Mouse (Mus musculus): ENCODE data around the gene Nit1. TPM values are rescaled to one million over a fixed set of nuclear protein-coding genes. Genes with fewer than 3 reads are reported as not detected.

Gene Nit1
- polyA plus RNA-seq, 1 experiment from 2014 or later: 49.7 TPM

Other genes with a start within 250 kb of the Nit1 start
- 1.7 and 3.6 TPM in 2 replicates for gene Cfap126, start 231.7 kb downstream of the Nit1 start, polyA plus RNA-seq (2016; fragmentation: Nextera tagmentation; extraction: Ambion mirVana)
- gene Sdhc, start 195.0 kb downstream of the Nit1 start, polyA plus RNA-seq (2016; fragmentation: Nextera tagmentation; extraction: Ambion mirVana): 225 and 229 TPM in 2 replicates
- 0.33 and 0.94 TPM in 2 replicates for gene Mpz, start 194.9 kb downstream of the Nit1 start, polyA plus RNA-seq (2016; fragmentation: Nextera tagmentation; extraction: Ambion mirVana)
- gene Pcp4l1, start 149.4 kb downstream of the Nit1 start, polyA plus RNA-seq (2016; fragmentation: Nextera tagmentation; extraction: Ambion mirVana): 20.4 and 20.8 TPM in 2 replicates
- 0.11 and 0.47 TPM in 2 replicates for gene Nr1i3, start 131.7 kb downstream of the Nit1 start, polyA plus RNA-seq (2016; fragmentation: Nextera tagmentation; extraction: Ambion mirVana)
- 28.5 and 33.4 TPM in 2 replicates for gene Tomm40l, start 123.1 kb downstream of the Nit1 start, polyA plus RNA-seq (2016; fragmentation: Nextera tagmentation; extraction: Ambion mirVana)
- 2.9 and 6.6 TPM in 2 replicates for gene Apoa2, start 120.6 kb downstream of the Nit1 start, polyA plus RNA-seq (2016; fragmentation: Nextera tagmentation; extraction: Ambion mirVana)
- gene Fcer1g, start 111.3 kb downstream of the Nit1 start, polyA plus RNA-seq (2016; fragmentation: Nextera tagmentation; extraction: Ambion mirVana): 22.3 and 28.4 TPM in 2 replicates
- 8.2 and 9.2 TPM in 2 replicates for gene Adamts4, start 95.2 kb downstream of the Nit1 start, polyA plus RNA-seq (2016; fragmentation: Nextera tagmentation; extraction: Ambion mirVana)
- 224 and 226 TPM in 2 replicates for gene Ndufs2, start 94.3 kb downstream of the Nit1 start, polyA plus RNA-seq (2016; fragmentation: Nextera tagmentation; extraction: Ambion mirVana)
- 72.1 and 80.6 TPM in 2 replicates for gene B4galt3, start 75.3 kb downstream of the Nit1 start, polyA plus RNA-seq (2016; fragmentation: Nextera tagmentation; extraction: Ambion mirVana)
- gene Ppox, start 64.5 kb downstream of the Nit1 start, polyA plus RNA-seq (2016; fragmentation: Nextera tagmentation; extraction: Ambion mirVana): 61.4 and 61.5 TPM in 2 replicates
- gene Usp21, start 57.7 kb downstream of the Nit1 start, polyA plus RNA-seq (2016; fragmentation: Nextera tagmentation; extraction: Ambion mirVana): 113 and 119 TPM in 2 replicates
- 106 TPM in 2 replicates for gene Ufc1, start 50.6 kb downstream of the Nit1 start, polyA plus RNA-seq (2016; fragmentation: Nextera tagmentation; extraction: Ambion mirVana)
- 49.3 and 51.9 TPM in 2 replicates for gene Dedd, start 16.5 kb downstream of the Nit1 start, polyA plus RNA-seq (2016; fragmentation: Nextera tagmentation; extraction: Ambion mirVana)
- gene Pfdn2, start within 50 bp of the Nit1 start, polyA plus RNA-seq (2016; fragmentation: Nextera tagmentation; extraction: Ambion mirVana): 140 and 149 TPM in 2 replicates
- gene Klhdc9, start 15.2 kb upstream of the Nit1 start, polyA plus RNA-seq (2016; fragmentation: Nextera tagmentation; extraction: Ambion mirVana): 1.9 and 2.3 TPM in 2 replicates
- gene Nectin4, start 24.5 kb upstream of the Nit1 start, polyA plus RNA-seq (2016; fragmentation: Nextera tagmentation; extraction: Ambion mirVana): 0.88 and 1.4 TPM in 2 replicates
- 1.0 and 1.4 TPM in 2 replicates for gene Arhgap30, start 43.3 kb upstream of the Nit1 start, polyA plus RNA-seq (2016; fragmentation: Nextera tagmentation; extraction: Ambion mirVana)
- gene Usf1, start 65.7 kb upstream of the Nit1 start, polyA plus RNA-seq (2016; fragmentation: Nextera tagmentation; extraction: Ambion mirVana): 175 and 190 TPM in 2 replicates
- gene Tstd1, start 73.2 kb upstream of the Nit1 start, polyA plus RNA-seq (2016; fragmentation: Nextera tagmentation; extraction: Ambion mirVana): 9.9 and 10.5 TPM in 2 replicates
- gene F11r, start 91.9 kb upstream of the Nit1 start, polyA plus RNA-seq (2016; fragmentation: Nextera tagmentation; extraction: Ambion mirVana): 10.1 and 12.4 TPM in 2 replicates
- 19.0 and 21.8 TPM in 2 replicates for gene Alyref2, start 157.8 kb upstream of the Nit1 start, polyA plus RNA-seq (2016; fragmentation: Nextera tagmentation; extraction: Ambion mirVana)
- gene Itln1, start 189.6 kb upstream of the Nit1 start, polyA plus RNA-seq (2016; fragmentation: Nextera tagmentation; extraction: Ambion mirVana): not detected in 2 replicates
- not detected in 2 replicates for gene Cd244a, start 213.5 kb upstream of the Nit1 start, polyA plus RNA-seq (2016; fragmentation: Nextera tagmentation; extraction: Ambion mirVana)